Mouse (Mus musculus) liver, embryonic 15.5 days (tissue): ENCODE measurements around the gene Gm29582. TPM values are rescaled to one million over a fixed set of nuclear protein-coding genes. Genes with fewer than 3 reads are reported as not detected.
"Not testable (repeated sequence)": the region's sequence is repeated elsewhere in the genome, so short reads cannot be mapped to it uniquely, and the experiment has no call there.

Source experiments
- ATAC-seq: fragments of 200-750 bp; cut with Nextera tagmentation; 2 replicates; pipeline ENCODE4 v1.8.0; 2017; ENCODE audit warnings: moderate number of reproducible peaks, mild to moderate bottlenecking, moderate library complexity; ENCODE audit not compliant: insufficient read depth
- H3K27ac ChIP-seq: fragments of 300-500 bp; sonication (generic); replicated peaks from 2 replicates; pipeline ENCODE4 v1.5.1; 2015; ENCODE audit warnings: mild to moderate bottlenecking, inconsistent platforms
- H3K27me3 ChIP-seq: fragments of 300-500 bp; sonication (generic); 2 replicates; pipeline ENCODE4 v1.6.1; 2015; ENCODE audit warnings: mild to moderate bottlenecking, inconsistent platforms
- H3K36me3 ChIP-seq: fragments of 300-500 bp; sonication (generic); replicated peaks from 2 replicates; pipeline ENCODE4 v1.6.1; 2015; ENCODE audit warnings: moderate library complexity, mild to moderate bottlenecking, inconsistent platforms
- H3K4me1 ChIP-seq: fragments of 300-500 bp; sonication (generic); replicated peaks from 2 replicates; pipeline ENCODE4 v1.6.1; 2015; ENCODE audit warnings: inconsistent platforms
- H3K4me2 ChIP-seq: fragments of 300-500 bp; sonication (generic); 2 replicates; pipeline ENCODE4 v1.6.1; 2015; ENCODE audit warnings: moderate library complexity, mild to moderate bottlenecking, inconsistent platforms
- H3K4me3 ChIP-seq: fragments of 300-500 bp; sonication (generic); replicated peaks from 2 replicates; pipeline ENCODE4 v1.5.1; 2015; ENCODE audit warnings: mild to moderate bottlenecking, inconsistent platforms
- H3K9ac ChIP-seq: fragments of 300-500 bp; sonication (generic); 2 replicates; pipeline ENCODE4 v1.6.1; 2015; ENCODE audit warnings: moderate library complexity, mild to moderate bottlenecking, inconsistent platforms
- H3K9me3 ChIP-seq: fragments of 300-500 bp; sonication (generic); replicated peaks from 2 replicates; pipeline ENCODE4 v1.6.1; 2016; ENCODE audit warnings: inconsistent platforms
- WGBS: fragments of 180-500 bp; shearing (Covaris S2); methylation state at CpG from one replicate; pipeline ENCODE4 v1.1.7; 2015; ENCODE audit warnings: mixed read lengths; ENCODE audit not compliant: insufficient replicate concordance; 5-methylcytosine and 5-hydroxymethylcytosine counted together
- polyA plus RNA-seq: library from polyadenylated mRNA; unstranded; fragments of >200 nt; fragmentation: Nextera tagmentation; extraction: Ambion mirVana; gene quantifications from 2 replicates; pipeline ENCODE4 v1.2.1, GENCODE M21; 2015

The Gm29582 gene
- polyA plus RNA-seq, result not detected in 2 replicates

- H3K9ac ChIP-seq, H3K27me3 ChIP-seq, H3K9me3 ChIP-seq, H3K27ac ChIP-seq, H3K4me3 ChIP-seq, ATAC-seq, H3K4me1 ChIP-seq, H3K36me3 ChIP-seq, H3K4me2 ChIP-seq: not testable (repeated sequence)
- WGBS, result no CpG with 5 or more reads among the region's 8 CpGs
Measured at GRCm38 (mm10) chrY:30738461-30738860, at the start of gene Gm29582. Gm29582 (minus strand) TSS chrY:30738561.
